Mouse (Mus musculus) neutrophil, adult 5-6 weeks (primary cell): Measurements from ENCODE around the gene Cacnb4. TPM values are rescaled to one million over a fixed set of nuclear protein-coding genes. Genes with fewer than 3 reads are reported as not detected.

Experiments used
- ATAC-seq: fragments of 151-379, 151-347 bp; 2 replicates; pipeline ENCODE4 v1.8.0; 2017; ENCODE audit warnings: mild to moderate bottlenecking, moderate TSS enrichment; ENCODE audit not compliant: insufficient number of reproducible peaks, poor library complexity, low FRiP score, severe bottlenecking; ENCODE audit errors: extremely low read depth
- total RNA-seq: library from RNA; stranded (forward); fragments of 200-1000 nt; gene quantifications from 2 replicates; pipeline ENCODE4 v1.2.3, GENCODE M21; 2017

Gene Cacnb4
- total RNA-seq, 1 experiment from 2014 or later, result 0.12 TPM

GRCm38 (mm10) chr2:52499849-52500262 is 176.8 kb downstream of the Cacnb4 start:
- ATAC-seq, result no peak

GRCm38 (mm10) chr2:52499101-52499537 is 177.5 kb downstream of the Cacnb4 start:
- no peak for ATAC-seq

DNA sequence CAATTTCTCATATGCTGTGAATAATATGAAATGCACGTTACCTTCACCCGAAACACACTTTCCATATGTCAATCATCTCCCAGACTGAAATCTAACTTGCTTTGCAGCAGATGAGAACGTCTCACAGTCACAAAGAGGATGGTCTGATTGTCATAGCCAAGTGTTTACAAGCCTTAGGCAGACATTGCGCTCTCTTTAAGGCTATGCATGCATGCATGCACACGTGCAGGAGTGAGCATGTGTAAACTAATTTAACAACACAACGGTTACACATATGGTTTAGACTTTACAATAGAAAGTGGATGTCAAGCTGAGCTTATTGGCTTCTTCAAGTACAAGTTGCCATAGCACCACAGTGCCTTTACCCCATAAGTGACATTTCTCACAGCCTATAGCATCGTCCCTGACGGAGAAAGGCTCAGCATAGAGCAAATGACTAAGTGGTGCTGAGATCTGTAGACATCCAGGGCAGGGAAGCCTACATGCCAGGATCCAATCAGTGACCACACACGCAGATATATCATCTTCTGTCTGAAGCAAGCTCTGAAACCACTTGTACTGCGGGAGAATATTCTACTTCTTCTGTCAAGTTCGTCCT is 181.4 kb downstream of the Cacnb4 start:
- ATAC-seq, result no peak

DNA sequence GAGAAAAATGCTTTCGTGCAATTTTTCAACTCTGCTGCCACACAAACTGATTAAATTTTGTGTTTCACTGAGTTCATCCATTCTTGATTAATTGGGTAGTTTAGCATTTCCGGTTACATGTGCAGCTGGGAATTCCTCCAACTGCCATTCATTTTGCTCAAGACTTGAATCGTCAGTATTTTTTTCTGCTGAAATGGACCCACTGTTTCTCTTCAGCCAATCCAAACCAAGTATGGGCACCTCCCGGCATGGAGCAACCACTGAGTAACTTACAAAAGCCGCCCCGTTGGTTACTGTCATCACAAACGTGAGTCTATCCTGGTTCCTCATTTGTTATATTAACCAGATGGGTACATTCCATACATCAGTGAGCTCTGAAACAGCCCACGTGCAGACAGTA is 182.4 kb downstream of the Cacnb4 start:
- no peak for ATAC-seq

- ATAC-seq, result no peak
These were observed 183.8 kb downstream of the Cacnb4 start for GRCm38 (mm10) chr2:52492867-52493266.

DNA sequence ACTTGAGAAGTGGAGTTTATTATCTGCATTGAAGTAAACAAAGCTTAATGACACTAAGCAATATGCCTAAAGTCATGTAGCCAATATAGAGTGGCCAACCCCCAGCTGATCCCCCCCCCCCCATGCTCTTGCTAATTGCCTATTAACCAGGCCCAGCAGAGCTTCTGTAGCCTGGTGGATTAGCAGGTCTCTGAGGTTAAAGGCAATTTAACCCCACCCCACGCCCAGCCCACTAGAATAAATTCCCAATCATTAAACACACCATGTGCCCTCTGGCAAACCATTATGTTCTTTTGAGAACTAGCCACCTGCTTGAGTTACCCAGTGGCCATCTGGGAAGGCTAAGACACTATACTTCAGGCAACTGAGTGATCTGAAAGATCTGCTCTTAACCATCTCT is 186.8 kb downstream of the Cacnb4 start:
- no peak for ATAC-seq

DNA sequence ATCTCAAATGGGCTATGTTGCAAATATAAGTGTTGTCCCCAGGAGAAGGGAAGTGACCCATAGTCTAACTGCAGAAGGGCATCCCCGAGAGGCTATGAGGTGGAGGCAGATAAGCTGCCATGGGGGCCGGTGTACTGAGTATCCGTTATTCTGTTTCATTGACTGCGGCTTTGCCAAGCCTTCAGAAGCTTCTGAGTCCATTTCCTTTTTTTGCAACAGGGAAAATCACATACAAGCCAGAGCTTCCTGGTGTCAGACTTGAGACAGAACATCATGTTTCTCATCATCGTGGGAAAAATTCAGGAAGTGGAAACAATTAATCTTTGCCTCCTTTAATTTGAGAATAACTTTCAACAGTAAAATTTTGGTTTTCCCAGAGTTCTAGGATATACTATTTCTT is 193.1 kb downstream of the Cacnb4 start:
- ATAC-seq, result no peak

GRCm38 (mm10) chr2:52480476-52480875 is 196.2 kb downstream of the Cacnb4 start:
- ATAC-seq, result no peak

GRCm38 (mm10) chr2:52478501-52478900 is 198.1 kb downstream of the Cacnb4 start:
- ATAC-seq, result no peak

GRCm38 (mm10) chr2:52477550-52477907 is 199.1 kb downstream of the Cacnb4 start:
- no peak for ATAC-seq

DNA sequence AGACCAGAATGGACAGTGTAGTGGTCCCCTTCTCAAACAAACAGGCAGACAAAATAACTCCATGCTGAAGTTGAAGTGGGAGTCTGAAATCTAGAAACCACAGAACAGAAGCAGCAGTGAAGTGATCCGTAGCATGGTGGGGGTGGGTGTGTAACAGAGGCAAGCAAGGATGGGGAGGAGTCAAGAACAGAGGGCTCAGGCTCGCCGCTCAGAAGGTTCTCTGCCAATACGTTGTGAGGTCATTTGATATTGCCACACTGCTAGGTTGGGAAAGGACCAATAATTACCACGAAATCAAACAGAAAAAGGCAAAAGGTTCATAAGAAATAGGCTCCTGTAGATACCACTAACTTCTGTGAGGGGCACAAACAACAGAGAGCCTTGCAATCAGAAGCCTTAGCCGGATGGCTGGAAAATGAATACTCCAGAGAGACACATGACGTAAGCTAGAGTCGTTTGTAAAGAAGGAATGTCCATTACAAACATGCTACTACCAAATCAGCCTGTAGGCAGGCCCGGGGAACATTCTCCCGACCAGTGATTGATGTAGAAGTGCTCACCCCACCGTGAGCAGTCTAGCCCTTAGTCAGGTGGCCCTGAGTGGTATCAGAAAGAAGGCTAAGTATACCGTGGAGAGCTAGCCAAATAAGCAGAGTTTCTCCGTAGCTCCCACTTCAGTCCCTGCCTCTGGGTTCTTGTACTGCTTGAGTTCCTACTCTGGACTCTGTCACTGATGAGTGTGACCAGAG is 199.7 kb downstream of the Cacnb4 start:
- ATAC-seq, result no peak

GRCm38 (mm10) chr2:52475854-52476253 is 200.8 kb downstream of the Cacnb4 start:
- no peak for ATAC-seq

- ATAC-seq, result no peak
These were observed 202.1 kb downstream of the Cacnb4 start for GRCm38 (mm10) chr2:52474570-52474969.

DNA sequence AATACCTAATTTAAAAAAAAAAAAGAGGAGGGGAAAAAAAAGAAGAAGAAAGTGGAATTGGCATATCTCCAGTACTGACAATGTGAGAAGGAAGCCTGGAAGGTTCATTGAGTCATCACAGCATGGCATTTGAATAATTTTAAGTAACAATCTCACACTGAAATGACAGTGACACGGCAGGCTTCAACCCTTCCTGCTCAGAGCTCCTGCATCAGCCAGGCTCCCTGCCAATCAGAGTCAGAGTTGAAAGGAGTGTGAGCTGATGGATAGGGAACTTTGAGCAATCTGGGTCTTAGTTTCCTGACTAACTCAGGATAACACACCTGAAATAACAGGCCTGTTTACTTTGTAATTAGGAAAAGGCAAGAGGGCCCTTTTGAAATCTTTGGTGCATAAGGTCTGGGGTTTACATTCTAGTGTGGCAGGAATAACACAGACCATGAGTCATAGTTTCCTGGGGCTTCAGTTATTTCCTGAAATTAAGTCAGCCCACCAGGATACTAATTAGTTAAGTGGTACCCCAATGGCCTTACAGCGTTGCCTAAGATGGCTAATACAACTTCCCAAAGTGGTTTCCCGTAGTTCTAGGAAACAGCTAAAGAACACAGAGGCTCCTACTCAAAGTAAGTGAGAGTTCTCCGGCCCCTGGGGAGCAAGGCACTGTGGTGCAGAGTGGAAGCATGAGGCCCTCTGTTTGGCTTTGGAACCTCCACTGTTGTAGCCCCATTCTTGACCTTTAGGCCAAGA is 204.9 kb downstream of the Cacnb4 start:
- ATAC-seq, result no peak

DNA sequence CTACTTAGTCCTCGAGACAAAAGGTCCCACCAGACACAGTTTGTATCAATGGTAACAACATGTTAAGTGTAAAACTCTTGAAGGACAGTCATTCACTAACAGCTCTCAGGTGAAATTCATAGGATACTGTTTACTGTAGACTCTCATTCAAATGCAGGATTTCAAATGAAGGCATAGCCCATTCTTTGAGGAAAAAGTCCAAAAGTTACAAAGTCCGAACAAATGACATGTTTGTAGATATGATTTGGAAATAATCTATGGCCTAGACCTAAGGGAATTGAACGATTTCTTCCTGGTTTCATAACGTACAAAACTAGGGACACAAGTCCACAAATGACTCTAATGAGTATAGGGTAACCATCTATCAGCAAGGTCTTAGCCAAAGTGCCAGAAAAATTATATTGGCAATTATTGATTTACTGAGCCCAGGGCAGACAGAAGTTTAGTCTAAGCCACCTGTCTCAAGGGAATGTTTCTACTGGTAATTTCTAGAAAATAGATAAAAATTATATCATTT is 206.5 kb downstream of the Cacnb4 start:
- no peak for ATAC-seq

DNA sequence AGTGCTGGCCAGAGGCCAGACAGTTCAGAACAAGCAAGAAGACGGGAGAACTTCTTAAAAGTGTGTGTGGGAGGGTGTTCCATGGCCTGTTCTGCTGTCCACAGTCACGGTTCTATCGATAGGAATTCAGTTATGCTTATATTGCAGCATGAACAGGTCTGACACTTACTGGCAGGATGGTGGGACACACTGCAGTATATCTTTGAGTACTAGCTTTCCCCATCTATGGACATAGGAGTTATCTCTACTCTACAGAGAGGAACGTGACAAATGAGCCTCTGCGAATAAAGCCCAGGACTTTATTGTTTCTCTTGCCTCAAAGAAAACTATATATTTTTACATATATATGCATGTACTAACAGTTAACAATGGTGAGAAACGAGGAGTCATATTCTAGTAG is 209.0 kb downstream of the Cacnb4 start:
- ATAC-seq, result no peak

GRCm38 (mm10) chr2:52461206-52461967 is 215.2 kb downstream of the Cacnb4 start:
- no peak for ATAC-seq

DNA sequence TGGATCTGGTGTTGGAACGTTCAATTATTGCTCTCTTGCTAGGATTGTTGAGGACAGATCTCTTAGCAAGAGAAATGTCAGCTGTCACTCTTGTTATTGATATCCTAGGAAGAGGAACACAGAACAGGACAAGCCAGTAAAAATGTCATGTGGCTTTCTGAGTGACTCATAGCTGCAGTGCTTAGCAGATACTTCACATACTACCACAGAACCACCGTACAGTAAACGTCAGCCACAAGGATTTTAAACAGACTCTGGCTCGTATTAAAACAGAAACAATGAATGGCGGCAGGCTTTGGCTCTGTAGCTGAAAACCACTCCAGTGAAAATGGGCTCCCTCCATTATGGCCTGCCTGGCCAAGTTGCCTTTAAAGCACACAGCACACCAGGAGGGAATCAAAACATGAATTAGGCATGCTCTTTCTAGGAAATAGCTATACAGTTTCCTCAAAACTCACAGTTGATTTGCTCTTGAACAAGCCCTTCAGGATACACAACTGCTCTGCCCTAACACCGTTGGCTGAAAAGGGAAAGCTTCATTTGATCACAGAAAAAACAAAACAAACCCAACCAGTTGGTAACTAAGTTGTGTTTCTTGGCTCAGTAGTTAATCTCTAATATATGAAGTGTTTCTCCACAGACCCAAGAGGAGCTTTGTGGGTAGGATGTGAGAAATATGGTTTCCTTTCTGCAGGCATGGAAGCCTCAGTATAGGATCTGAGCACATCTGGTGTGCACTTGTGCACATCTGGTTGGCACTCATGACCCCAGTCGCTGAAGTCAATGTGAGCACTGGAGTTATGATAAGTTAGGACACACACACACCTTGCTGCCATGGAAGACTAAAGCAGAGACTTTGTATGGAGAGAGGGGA is 220.8 kb downstream of the Cacnb4 start:
- ATAC-seq, result no peak
